Mouse (Mus musculus) mature B cell (primary cell): Measurements from ENCODE around the gene Mtx1.
"Not testable (repeated sequence)": the region's sequence is repeated elsewhere in the genome, so short reads cannot be mapped to it uniquely, and the experiment has no call there.

Source experiments
- in situ Hi-C: fragments of 300-500 bp; cut with MboI; formaldehyde crosslinking; loops from 2 replicates; pipeline ENCODE4 v1.14.3; 2019

Mtx1 gene

GRCm38 (mm10) chr3:89183058-89183958 is 43.6 kb downstream of the Mtx1 start, which contains the start of gene Fam189b:
Gene Fam189b, plus strand, starts transcription at chr3:89183143.
- in situ Hi-C loops = no loop called here

- in situ Hi-C loops = no loop called here
Observed at GRCm38 (mm10) chr3:89182531-89183057, 44.3 kb downstream of the Mtx1 start.

GRCm38 (mm10) chr3:89181749-89182500 is 45.0 kb downstream of the Mtx1 start:
- in situ Hi-C loops = no loop called here

- in situ Hi-C loops = no loop called here
Observed at GRCm38 (mm10) chr3:89179056-89179455, 47.8 kb downstream of the Mtx1 start.

GRCm38 (mm10) chr3:89178107-89178385 is 48.8 kb downstream of the Mtx1 start:
- in situ Hi-C loops = no loop called here

- in situ Hi-C loops = no loop called here
Observed at GRCm38 (mm10) chr3:89177242-89178106, 49.4 kb downstream of the Mtx1 start, which contains the start of gene Scamp3. Gene Scamp3, plus strand, starts transcription at chr3:89177473.

GRCm38 (mm10) chr3:89176421-89176820 is 50.5 kb downstream of the Mtx1 start:
- in situ Hi-C loops = no loop called here

- in situ Hi-C loops = no loop called here
Observed at GRCm38 (mm10) chr3:89175544-89175943, 51.3 kb downstream of the Mtx1 start.

- in situ Hi-C loops = no loop called here
Observed at GRCm38 (mm10) chr3:89174844-89175243, 52.0 kb downstream of the Mtx1 start.

- in situ Hi-C loops = no loop called here
Observed at GRCm38 (mm10) chr3:89166945-89167344, 59.9 kb downstream of the Mtx1 start.

GRCm38 (mm10) chr3:89165268-89165870 is 61.5 kb downstream of the Mtx1 start:
- in situ Hi-C loops = no loop called here

- in situ Hi-C loops = no loop called here
Observed at GRCm38 (mm10) chr3:89164506-89165267, 62.2 kb downstream of the Mtx1 start, which contains the start of gene Clk2. Gene Clk2, plus strand, starts transcription at chr3:89164795.

- in situ Hi-C loops = no loop called here
Observed at GRCm38 (mm10) chr3:89163643-89164245, 63.1 kb downstream of the Mtx1 start.

GRCm38 (mm10) chr3:89163123-89163522 is 63.8 kb downstream of the Mtx1 start:
- in situ Hi-C loops = no loop called here

GRCm38 (mm10) chr3:89161786-89162185 is 65.1 kb downstream of the Mtx1 start:
- in situ Hi-C loops = no loop called here

- in situ Hi-C loops = not testable (repeated sequence)
Observed at GRCm38 (mm10) chr3:89161207-89161606, 65.7 kb downstream of the Mtx1 start.

GRCm38 (mm10) chr3:89159616-89160344 is 67.1 kb downstream of the Mtx1 start, which contains the start of gene Hcn3:
Gene Hcn3, minus strand, starts transcription at chr3:89160196.
- in situ Hi-C loops = no loop called here

GRCm38 (mm10) chr3:89159211-89159610 is 67.7 kb downstream of the Mtx1 start:
- in situ Hi-C loops = no loop called here
